Mouse (Mus musculus): ENCODE measurements around the gene Mettl2.

DNA sequence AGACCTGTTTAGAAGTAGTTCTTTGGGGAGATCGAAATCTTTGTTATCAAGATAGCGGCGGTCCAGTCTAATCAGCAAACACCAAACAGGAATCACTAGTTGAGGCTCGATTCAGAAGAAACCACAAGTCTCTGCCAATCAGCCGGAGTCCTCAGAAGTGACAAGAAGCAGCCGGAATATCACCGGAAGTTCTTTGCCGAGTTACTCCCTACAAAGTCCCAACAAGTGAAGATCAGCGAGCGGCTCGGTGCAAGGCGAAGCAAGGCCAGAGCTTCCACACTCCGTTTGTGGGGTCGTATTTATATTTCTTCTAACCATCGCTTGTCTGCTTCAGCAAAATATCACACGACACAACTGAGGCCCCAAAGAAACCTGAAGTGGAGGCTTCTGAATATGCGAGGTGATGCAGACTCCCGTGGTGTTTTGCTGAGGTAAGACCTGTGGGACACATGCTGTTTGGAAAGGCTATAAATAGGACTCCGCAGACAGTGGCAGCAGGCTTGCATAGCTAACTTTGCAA is 30.6 kb downstream of the Mettl2 start:
- TF ChIP-seq POLR2A (IDR thresholded peaks at IDR 0.05; ENCODE audit: extremely low read depth, insufficient read depth, low read length) (no peak), CTCF (IDR thresholded peaks at IDR 0.05; ENCODE audit: extremely low read depth, insufficient read depth, low read length) (no peak)
